Mouse (Mus musculus): ENCODE results near the gene Rnf6. TPM values are rescaled to one million over a fixed set of nuclear protein-coding genes. Genes with fewer than 3 reads are reported as not detected.

The Rnf6 gene
- total and polyA plus RNA-seq, 2 experiments from 2014 or later = 9.0 to 29.9 TPM

- ATAC-seq (ENCODE audit: low FRiP score) = no peak
Observed at GRCm38 (mm10) chr5:146245193-146245592, 23.8 kb upstream of the Rnf6 start.

DNA sequence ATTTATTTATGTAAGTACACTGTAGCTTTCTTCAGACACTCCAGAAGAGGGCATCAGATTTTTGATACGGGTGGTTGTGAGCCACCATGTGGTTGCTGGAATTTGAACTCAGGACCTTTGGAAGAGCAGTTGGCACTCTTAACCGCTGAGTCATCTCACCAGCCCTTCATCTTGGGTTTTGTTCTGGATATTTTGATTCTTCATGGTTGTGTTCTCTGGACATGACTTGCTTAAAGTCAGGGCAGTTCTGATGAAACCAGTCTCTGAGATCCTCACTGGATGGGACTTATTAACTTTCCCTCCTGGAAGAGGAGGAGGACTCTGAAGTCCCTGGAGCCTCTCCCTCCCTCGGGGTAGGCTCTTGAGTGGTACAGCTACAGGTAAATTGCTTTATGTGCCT, 19.8 kb upstream of the Rnf6 start:
- 94% methylated on average over 3 of the region's 3 CpGs for WGBS
- ATAC-seq (ENCODE audit: low FRiP score) = no peak

More at GRCm38 (mm10) chr5:146245193-146245592, 23.8 kb upstream of the Rnf6 start:
- H3K27ac ChIP-seq (ENCODE audit: low read depth, low read length) = no peak overlapping the region
- H3K4me3 ChIP-seq (ENCODE audit: low read depth, low read length) = no peak overlapping the region
- H3K4me2 ChIP-seq (ENCODE audit: low read depth, low read length, poor library complexity, severe bottlenecking) = no peak overlapping the region
- no peaks in the 10 kb centered on the region for H3K4me1 ChIP-seq (ENCODE audit: insufficient read depth, low read length)
- no peak for DNase-seq (ENCODE audit: low spot score)
- H3K9ac ChIP-seq (replicated peaks; ENCODE audit: low read length, poor library complexity, severe bottlenecking) = no peak overlapping the region
- no peaks in the 10 kb centered on the region for H3K9me3 ChIP-seq (ENCODE audit: low read length)
- TF ChIP-seq CTCF (IDR thresholded peaks at IDR 0.05) = no peak
- WGBS = 95% methylated on average over 4 of the region's 4 CpGs
- H3K36me3 ChIP-seq (ENCODE audit: insufficient read depth, low read length) = no peaks in the 10 kb centered on the region
- no peaks in the 10 kb centered on the region for H3K27me3 ChIP-seq (ENCODE audit: insufficient read depth, low read length)

GRCm38 (mm10) chr5:146240771-146241170, 19.4 kb upstream of the Rnf6 start:
- Histone ChIP-seq H3K9me3 (ENCODE audit: low read length) (no peaks in the 10 kb centered on the region), H3K9ac (replicated peaks; ENCODE audit: low read length, poor library complexity, severe bottlenecking) (no peak overlapping the region), H3K4me1 (ENCODE audit: insufficient read depth, low read length) (no peaks in the 10 kb centered on the region), H3K27me3 (ENCODE audit: insufficient read depth, low read length) (no peaks in the 10 kb centered on the region), H3K4me2 (ENCODE audit: low read depth, low read length, poor library complexity, severe bottlenecking) (no peak overlapping the region), H3K4me3 (ENCODE audit: low read depth, low read length) (no peak overlapping the region), H3K36me3 (ENCODE audit: insufficient read depth, low read length) (peaks cover 5% of the 10 kb centered on the region; the same call in 1 of the 2 replicates), H3K27ac (ENCODE audit: low read depth, low read length) (no peak overlapping the region)
- TF ChIP-seq CTCF (IDR thresholded peaks at IDR 0.05) = no peak
- ATAC-seq (ENCODE audit: low FRiP score) = no peak
- no peak for DNase-seq (ENCODE audit: low spot score)
- WGBS = 97% methylated on average over 2 of the region's 2 CpGs

More for the DNA sequence above, 19.8 kb upstream of the Rnf6 start:
- no peak for TF ChIP-seq CTCF (IDR thresholded peaks at IDR 0.05)
- Histone ChIP-seq H3K36me3 (ENCODE audit: insufficient read depth, low read length) (peaks cover 5% of the 10 kb centered on the region; the same call in 1 of the 2 replicates), H3K9me3 (ENCODE audit: low read length) (no peaks in the 10 kb centered on the region), H3K9ac (replicated peaks; ENCODE audit: low read length, poor library complexity, severe bottlenecking) (no peak overlapping the region), H3K27me3 (ENCODE audit: insufficient read depth, low read length) (no peaks in the 10 kb centered on the region), H3K4me1 (ENCODE audit: insufficient read depth, low read length) (no peaks in the 10 kb centered on the region), H3K4me3 (ENCODE audit: low read depth, low read length) (no peak overlapping the region), H3K4me2 (ENCODE audit: low read depth, low read length, poor library complexity, severe bottlenecking) (no peak overlapping the region), H3K27ac (ENCODE audit: low read depth, low read length) (no peak overlapping the region)
- DNase-seq (ENCODE audit: low spot score) = no peak

DNA sequence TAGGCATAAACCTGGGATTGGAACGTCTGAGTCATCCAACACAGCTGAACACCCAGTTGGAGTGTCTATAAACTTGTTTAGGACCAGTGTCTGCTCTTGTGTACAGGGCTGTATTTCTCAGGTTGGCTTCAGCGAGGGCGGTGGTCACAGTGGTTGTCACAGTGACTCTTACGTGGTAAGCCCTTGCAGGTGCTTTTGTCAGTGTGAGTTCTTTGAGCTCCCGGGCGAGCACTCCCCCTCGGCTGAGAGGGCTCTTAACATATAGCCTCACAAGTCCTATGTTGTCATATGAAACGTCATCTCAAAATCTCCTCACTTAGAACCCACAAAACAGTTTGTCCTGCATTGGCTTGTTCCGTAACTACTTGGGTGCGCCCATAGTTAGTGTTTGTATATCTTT, 16.9 kb upstream of the Rnf6 start:
- Histone ChIP-seq H3K9me3 (ENCODE audit: low read length) (no peaks in the 10 kb centered on the region), H3K4me2 (ENCODE audit: low read depth, low read length, poor library complexity, severe bottlenecking) (no peak overlapping the region), H3K9ac (replicated peaks; ENCODE audit: low read length, poor library complexity, severe bottlenecking) (no peak overlapping the region), H3K27ac (ENCODE audit: low read depth, low read length) (no peak overlapping the region), H3K4me1 (ENCODE audit: insufficient read depth, low read length) (no peaks in the 10 kb centered on the region; the same call in 1 of the 2 replicates), H3K27me3 (ENCODE audit: insufficient read depth, low read length) (no peaks in the 10 kb centered on the region), H3K36me3 (ENCODE audit: insufficient read depth, low read length) (peaks cover 5% of the 10 kb centered on the region; the same call in 1 of the 2 replicates), H3K4me3 (ENCODE audit: low read depth, low read length) (no peak overlapping the region)
- TF ChIP-seq CTCF (IDR thresholded peaks at IDR 0.05) = no peak
- no peak for DNase-seq (ENCODE audit: low spot score)
- no peak for ATAC-seq (ENCODE audit: low FRiP score)
- WGBS = 84% methylated on average over 10 of the region's 10 CpGs

GRCm38 (mm10) chr5:146234336-146234735, 13.0 kb upstream of the Rnf6 start:
- no peaks in the 10 kb centered on the region; the same call in 1 of the 2 replicates for H3K4me1 ChIP-seq (ENCODE audit: insufficient read depth, low read length)
- WGBS = 89% methylated on average over 1 of the region's 1 CpGs
- peaks cover 5% of the 10 kb centered on the region; the same call in 1 of the 2 replicates for H3K36me3 ChIP-seq (ENCODE audit: insufficient read depth, low read length)
- DNase-seq (ENCODE audit: low spot score) (no peak), ATAC-seq (ENCODE audit: low FRiP score) (no peak)
- no peak overlapping the region for H3K4me2 ChIP-seq (ENCODE audit: low read depth, low read length, poor library complexity, severe bottlenecking)
- no peaks in the 10 kb centered on the region for H3K27me3 ChIP-seq (ENCODE audit: insufficient read depth, low read length)
- H3K4me3 ChIP-seq (ENCODE audit: low read depth, low read length) = no peak overlapping the region
- H3K9ac ChIP-seq (replicated peaks; ENCODE audit: low read length, poor library complexity, severe bottlenecking) = no peak overlapping the region
- no peaks in the 10 kb centered on the region for H3K9me3 ChIP-seq (ENCODE audit: low read length)
- no peak overlapping the region for H3K27ac ChIP-seq (ENCODE audit: low read depth, low read length)
- TF ChIP-seq CTCF (IDR thresholded peaks at IDR 0.05) = no peak

DNA sequence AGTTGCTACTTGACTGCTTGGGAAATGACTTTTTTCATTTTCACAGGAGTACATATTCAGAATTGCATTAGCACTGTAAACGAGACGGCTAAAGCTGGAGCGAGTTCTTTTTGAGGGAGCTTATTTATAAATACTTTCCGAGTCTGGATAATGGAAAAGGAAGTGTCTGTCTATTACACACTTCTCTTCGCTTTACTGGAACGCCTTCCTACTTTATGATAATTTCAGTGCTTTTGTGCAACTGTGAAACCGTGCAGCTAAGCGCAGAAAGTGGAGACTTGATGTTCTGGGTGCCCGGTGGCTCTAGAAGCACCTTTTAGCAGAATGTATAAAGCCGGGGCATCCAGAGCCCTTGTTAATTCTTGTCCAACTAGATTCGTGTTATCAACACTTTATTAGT, 11.5 kb upstream of the Rnf6 start:
- no peak for ATAC-seq (ENCODE audit: low FRiP score)
- H3K27me3 ChIP-seq (ENCODE audit: insufficient read depth, low read length) = no peaks in the 10 kb centered on the region
- H3K27ac ChIP-seq (ENCODE audit: low read depth, low read length) = no peak overlapping the region
- no peaks in the 10 kb centered on the region for H3K9me3 ChIP-seq (ENCODE audit: low read length)
- no peak for DNase-seq (ENCODE audit: low spot score)
- no peak overlapping the region for H3K9ac ChIP-seq (replicated peaks; ENCODE audit: low read length, poor library complexity, severe bottlenecking)
- H3K4me1 ChIP-seq (ENCODE audit: insufficient read depth, low read length) = no peaks in the 10 kb centered on the region; the same call in 1 of the 2 replicates
- no peaks in the 10 kb centered on the region for H3K36me3 ChIP-seq (ENCODE audit: insufficient read depth, low read length)
- peak overlapping the region; percentile 83 for H3K4me2 ChIP-seq (ENCODE audit: low read depth, low read length, poor library complexity, severe bottlenecking)
- peak overlapping the region; percentile 76 for H3K4me3 ChIP-seq (ENCODE audit: low read depth, low read length)
- 55% methylated on average over 11 of the region's 11 CpGs for WGBS
- TF ChIP-seq CTCF (IDR thresholded peaks at IDR 0.05) = no peak
